Mouse (Mus musculus): ENCODE results near the gene Slc2a5. TPM values are rescaled to one million over a fixed set of nuclear protein-coding genes. Genes with fewer than 3 reads are reported as not detected.

The Slc2a5 gene
- polyA plus RNA-seq, 1 experiment from 2014 or later: 1.8 TPM

GRCm38 (mm10) chr4:150155301-150155700 lies 36.2 kb downstream of the Slc2a5 start:
- H3K36me3 ChIP-seq (ENCODE audit: control insufficient read depth, insufficient read depth, low read length): no peaks in the 10 kb centered on the region
- H3K27ac ChIP-seq (replicated peaks; ENCODE audit: low read depth, low read length): no peak overlapping the region
- no peaks in the 10 kb centered on the region for H3K27me3 ChIP-seq (ENCODE audit: control insufficient read depth, insufficient read depth, low read length)
- no peak overlapping the region for H3K4me3 ChIP-seq (ENCODE audit: low read depth, low read length)
- H3K4me2 ChIP-seq (ENCODE audit: low read depth, severe bottlenecking): no peak overlapping the region
- H3K9me3 ChIP-seq (ENCODE audit: control insufficient read depth, low read length): no peaks in the 10 kb centered on the region
- H3K4me1 ChIP-seq (ENCODE audit: control insufficient read depth, insufficient read depth, low read length): no peaks in the 10 kb centered on the region
- no peak for DNase-seq (ENCODE audit: low spot score)
- H3K9ac ChIP-seq (ENCODE audit: low read length): no peak overlapping the region
- WGBS: 84% methylated on average over 4 of the region's 4 CpGs
- no peak for ATAC-seq (ENCODE audit: insufficient number of reproducible peaks, low FRiP score, low TSS enrichment, low read depth)

GRCm38 (mm10) chr4:150155731-150156130 lies 36.6 kb downstream of the Slc2a5 start:
- H3K4me3 ChIP-seq (ENCODE audit: low read depth, low read length): no peak overlapping the region
- WGBS: 83% methylated on average over 4 of the region's 4 CpGs
- ATAC-seq (ENCODE audit: insufficient number of reproducible peaks, low FRiP score, low TSS enrichment, low read depth) (no peak), DNase-seq (ENCODE audit: low spot score) (no peak)
- no peaks in the 10 kb centered on the region for H3K36me3 ChIP-seq (ENCODE audit: control insufficient read depth, insufficient read depth, low read length)
- H3K9me3 ChIP-seq (ENCODE audit: control insufficient read depth, low read length): no peaks in the 10 kb centered on the region
- H3K27me3 ChIP-seq (ENCODE audit: control insufficient read depth, insufficient read depth, low read length): no peaks in the 10 kb centered on the region
- no peak overlapping the region for H3K4me2 ChIP-seq (ENCODE audit: low read depth, severe bottlenecking)
- H3K27ac ChIP-seq (replicated peaks; ENCODE audit: low read depth, low read length): no peak overlapping the region
- no peak overlapping the region for H3K9ac ChIP-seq (ENCODE audit: low read length)
- H3K4me1 ChIP-seq (ENCODE audit: control insufficient read depth, insufficient read depth, low read length): no peaks in the 10 kb centered on the region

GRCm38 (mm10) chr4:150157348-150157882 lies 38.3 kb downstream of the Slc2a5 start:
- WGBS: 70% methylated on average over 14 of the region's 14 CpGs
- H3K27ac ChIP-seq (replicated peaks; ENCODE audit: low read depth, low read length): no peak overlapping the region
- ATAC-seq (ENCODE audit: insufficient number of reproducible peaks, low FRiP score, low TSS enrichment, low read depth): no peak

GRCm38 (mm10) chr4:150159458-150159857 lies 40.4 kb downstream of the Slc2a5 start:
- DNase-seq (ENCODE audit: low spot score): no peak
- no peaks in the 10 kb centered on the region for H3K4me1 ChIP-seq (ENCODE audit: control insufficient read depth, insufficient read depth, low read length)
- no peak overlapping the region for H3K4me2 ChIP-seq (ENCODE audit: low read depth, severe bottlenecking)
- H3K27ac ChIP-seq (replicated peaks; ENCODE audit: low read depth, low read length): no peak overlapping the region
- no peak overlapping the region for H3K4me3 ChIP-seq (ENCODE audit: low read depth, low read length)
- ATAC-seq (ENCODE audit: insufficient number of reproducible peaks, low FRiP score, low TSS enrichment, low read depth): no peak
- H3K27me3 ChIP-seq (ENCODE audit: control insufficient read depth, insufficient read depth, low read length): no peaks in the 10 kb centered on the region
- no peak overlapping the region for H3K9ac ChIP-seq (ENCODE audit: low read length)
- no peaks in the 10 kb centered on the region for H3K9me3 ChIP-seq (ENCODE audit: control insufficient read depth, low read length)
- WGBS: 87% methylated on average over 2 of the region's 2 CpGs
- H3K36me3 ChIP-seq (ENCODE audit: control insufficient read depth, insufficient read depth, low read length): no peaks in the 10 kb centered on the region

More at GRCm38 (mm10) chr4:150157348-150157882, 38.3 kb downstream of the Slc2a5 start:
- Histone ChIP-seq H3K9ac (ENCODE audit: low read length) (no peak overlapping the region), H3K36me3 (ENCODE audit: control insufficient read depth, insufficient read depth, low read length) (no peaks in the 10 kb centered on the region), H3K4me1 (ENCODE audit: control insufficient read depth, insufficient read depth, low read length) (no peaks in the 10 kb centered on the region), H3K9me3 (ENCODE audit: control insufficient read depth, low read length) (no peaks in the 10 kb centered on the region), H3K27me3 (ENCODE audit: control insufficient read depth, insufficient read depth, low read length) (no peaks in the 10 kb centered on the region), H3K4me2 (ENCODE audit: low read depth, severe bottlenecking) (no peak overlapping the region), H3K4me3 (ENCODE audit: low read depth, low read length) (no peak overlapping the region)
- DNase-seq (ENCODE audit: low spot score): no peak

GRCm38 (mm10) chr4:150162561-150163169 lies 43.6 kb downstream of the Slc2a5 start:
- H3K9ac ChIP-seq (ENCODE audit: low read length): no peak overlapping the region
- no peak overlapping the region for H3K4me2 ChIP-seq (ENCODE audit: low read depth, severe bottlenecking)
- DNase-seq (ENCODE audit: low spot score) (no peak), ATAC-seq (ENCODE audit: insufficient number of reproducible peaks, low FRiP score, low TSS enrichment, low read depth) (no peak)
- H3K36me3 ChIP-seq (ENCODE audit: control insufficient read depth, insufficient read depth, low read length): no peaks in the 10 kb centered on the region
- WGBS: 74% methylated on average over 13 of the region's 13 CpGs
- H3K27ac ChIP-seq (replicated peaks; ENCODE audit: low read depth, low read length): no peak overlapping the region
- H3K9me3 ChIP-seq (ENCODE audit: control insufficient read depth, low read length): no peaks in the 10 kb centered on the region
- H3K4me3 ChIP-seq (ENCODE audit: low read depth, low read length): no peak overlapping the region
- no peaks in the 10 kb centered on the region for H3K27me3 ChIP-seq (ENCODE audit: control insufficient read depth, insufficient read depth, low read length)
- no peaks in the 10 kb centered on the region for H3K4me1 ChIP-seq (ENCODE audit: control insufficient read depth, insufficient read depth, low read length)

GRCm38 (mm10) chr4:150164875-150165274 lies 45.8 kb downstream of the Slc2a5 start:
- 34% methylated on average over 13 of the region's 13 CpGs for WGBS
- no peaks in the 10 kb centered on the region for H3K27me3 ChIP-seq (ENCODE audit: control insufficient read depth, insufficient read depth, low read length)
- DNase-seq (ENCODE audit: low spot score): peak; percentile 36
- no peak overlapping the region for H3K4me3 ChIP-seq (ENCODE audit: low read depth, low read length)
- H3K27ac ChIP-seq (replicated peaks; ENCODE audit: low read depth, low read length): no peak overlapping the region
- no peaks in the 10 kb centered on the region for H3K4me1 ChIP-seq (ENCODE audit: control insufficient read depth, insufficient read depth, low read length)
- no peak for ATAC-seq (ENCODE audit: insufficient number of reproducible peaks, low FRiP score, low TSS enrichment, low read depth)
- 0 out of 2 replicates have a peak overlapping the region, but pooled peaks have one; percentile 18 for H3K4me2 ChIP-seq (ENCODE audit: low read depth, severe bottlenecking)
- no peak overlapping the region for H3K9ac ChIP-seq (ENCODE audit: low read length)
- no peaks in the 10 kb centered on the region for H3K36me3 ChIP-seq (ENCODE audit: control insufficient read depth, insufficient read depth, low read length)
- no peaks in the 10 kb centered on the region for H3K9me3 ChIP-seq (ENCODE audit: control insufficient read depth, low read length)

- no peak for ATAC-seq (ENCODE audit: insufficient number of reproducible peaks, low FRiP score, low TSS enrichment, low read depth)
- H3K27ac ChIP-seq (replicated peaks; ENCODE audit: low read depth, low read length): no peak overlapping the region
- H3K9ac ChIP-seq (ENCODE audit: low read length): no peak overlapping the region
- 81% methylated on average over 10 of the region's 10 CpGs for WGBS
- no peak for DNase-seq (ENCODE audit: low spot score)
- H3K27me3 ChIP-seq (ENCODE audit: control insufficient read depth, insufficient read depth, low read length): no peaks in the 10 kb centered on the region
- H3K4me3 ChIP-seq (ENCODE audit: low read depth, low read length): no peak overlapping the region
- no peaks in the 10 kb centered on the region for H3K36me3 ChIP-seq (ENCODE audit: control insufficient read depth, insufficient read depth, low read length)
- H3K4me2 ChIP-seq (ENCODE audit: low read depth, severe bottlenecking): no peak overlapping the region
- H3K4me1 ChIP-seq (ENCODE audit: control insufficient read depth, insufficient read depth, low read length): no peaks in the 10 kb centered on the region
- H3K9me3 ChIP-seq (ENCODE audit: control insufficient read depth, low read length): no peaks in the 10 kb centered on the region
These were observed 49.3 kb downstream of the Slc2a5 start for GRCm38 (mm10) chr4:150168406-150168805.

- no peak for ATAC-seq (ENCODE audit: insufficient number of reproducible peaks, low FRiP score, low TSS enrichment, low read depth)
- H3K36me3 ChIP-seq (ENCODE audit: control insufficient read depth, insufficient read depth, low read length): no peaks in the 10 kb centered on the region
- DNase-seq (ENCODE audit: low spot score): no peak
- no peak overlapping the region for H3K9ac ChIP-seq (ENCODE audit: low read length)
- no peaks in the 10 kb centered on the region for H3K27me3 ChIP-seq (ENCODE audit: control insufficient read depth, insufficient read depth, low read length)
- H3K27ac ChIP-seq (replicated peaks; ENCODE audit: low read depth, low read length): no peak overlapping the region
- no peak overlapping the region for H3K4me3 ChIP-seq (ENCODE audit: low read depth, low read length)
- no peaks in the 10 kb centered on the region for H3K9me3 ChIP-seq (ENCODE audit: control insufficient read depth, low read length)
- H3K4me2 ChIP-seq (ENCODE audit: low read depth, severe bottlenecking): no peak overlapping the region
- H3K4me1 ChIP-seq (ENCODE audit: control insufficient read depth, insufficient read depth, low read length): no peaks in the 10 kb centered on the region
- WGBS: 78% methylated on average over 8 of the region's 8 CpGs
These were observed 53.0 kb downstream of the Slc2a5 start for GRCm38 (mm10) chr4:150172107-150172506.

GRCm38 (mm10) chr4:150173281-150173680 lies 54.2 kb downstream of the Slc2a5 start:
- ATAC-seq (ENCODE audit: insufficient number of reproducible peaks, low FRiP score, low TSS enrichment, low read depth): no peak
- Histone ChIP-seq H3K4me2 (ENCODE audit: low read depth, severe bottlenecking) (no peak overlapping the region), H3K36me3 (ENCODE audit: control insufficient read depth, insufficient read depth, low read length) (no peaks in the 10 kb centered on the region), H3K27ac (replicated peaks; ENCODE audit: low read depth, low read length) (no peak overlapping the region), H3K4me3 (ENCODE audit: low read depth, low read length) (no peak overlapping the region), H3K27me3 (ENCODE audit: control insufficient read depth, insufficient read depth, low read length) (no peaks in the 10 kb centered on the region), H3K4me1 (ENCODE audit: control insufficient read depth, insufficient read depth, low read length) (no peaks in the 10 kb centered on the region), H3K9me3 (ENCODE audit: control insufficient read depth, low read length) (no peaks in the 10 kb centered on the region), H3K9ac (ENCODE audit: low read length) (no peak overlapping the region)
- peak; percentile 63 for DNase-seq (ENCODE audit: low spot score)
- WGBS: 57% methylated on average over 10 of the region's 10 CpGs

All from limb, embryonic 11.5 days (tissue).